Mouse (Mus musculus): ENCODE measurements at regions not wholly inside any gene's neighbourhood (a gene's known extent, or its start where the extent isn't known, plus 50 kb on each side); places are given as distances from the start of the nearest gene placed in this dataset.
"Not testable (repeated sequence)": the region's sequence is repeated elsewhere in the genome, so short reads cannot be mapped to it uniquely, and the experiment has no call there.

DNA sequence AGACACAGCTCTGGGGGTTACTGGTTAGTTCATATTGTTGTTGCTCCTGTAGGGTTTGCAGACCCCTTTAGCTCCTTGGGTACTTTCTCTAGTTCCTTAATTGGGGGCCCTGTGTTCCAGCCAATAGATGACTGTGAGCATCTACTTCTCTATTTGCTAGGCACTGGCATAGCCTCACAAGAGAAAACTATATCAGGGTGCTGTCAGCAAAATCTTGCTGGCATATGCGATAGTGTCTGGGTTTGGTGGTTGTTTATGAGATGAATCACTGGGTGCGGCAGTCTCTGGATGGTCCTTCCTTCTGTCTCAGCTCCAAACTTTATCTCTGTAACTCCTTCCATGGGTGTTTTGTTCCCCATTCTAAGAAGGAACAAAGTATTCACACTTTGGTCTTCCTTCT, 897.9 kb upstream of the Edil3 start:
- not testable (repeated sequence) for DNase-seq (ENCODE audit: low read depth)

DNA sequence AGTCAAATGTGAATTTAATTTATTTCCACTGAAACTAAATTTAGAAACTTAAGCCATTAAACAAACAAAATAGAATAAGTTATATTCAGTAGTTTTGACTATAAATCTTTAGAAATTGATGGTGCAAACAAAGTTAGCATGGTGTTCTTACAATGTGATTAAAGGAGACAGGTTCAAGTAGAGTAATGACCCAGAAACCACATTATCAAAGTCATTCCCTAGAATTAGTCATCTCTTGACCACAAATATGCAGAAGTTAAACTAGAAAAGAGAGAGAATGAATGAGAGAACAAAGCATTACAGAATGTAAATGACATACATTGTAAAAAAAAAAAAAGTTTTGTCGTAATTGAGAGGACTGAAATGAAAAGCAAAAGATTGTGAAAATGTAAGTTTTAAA, 892.7 kb upstream of the Edil3 start:
- peak; percentile 49 for DNase-seq (ENCODE audit: low read depth)

Measured in 416B (cell line).